Mouse (Mus musculus): ENCODE data around the gene P3h4. TPM values are rescaled to one million over a fixed set of nuclear protein-coding genes. Genes with fewer than 3 reads are reported as not detected.

Gene P3h4
- polyA plus RNA-seq, 1 experiment, result 115 TPM

DNA sequence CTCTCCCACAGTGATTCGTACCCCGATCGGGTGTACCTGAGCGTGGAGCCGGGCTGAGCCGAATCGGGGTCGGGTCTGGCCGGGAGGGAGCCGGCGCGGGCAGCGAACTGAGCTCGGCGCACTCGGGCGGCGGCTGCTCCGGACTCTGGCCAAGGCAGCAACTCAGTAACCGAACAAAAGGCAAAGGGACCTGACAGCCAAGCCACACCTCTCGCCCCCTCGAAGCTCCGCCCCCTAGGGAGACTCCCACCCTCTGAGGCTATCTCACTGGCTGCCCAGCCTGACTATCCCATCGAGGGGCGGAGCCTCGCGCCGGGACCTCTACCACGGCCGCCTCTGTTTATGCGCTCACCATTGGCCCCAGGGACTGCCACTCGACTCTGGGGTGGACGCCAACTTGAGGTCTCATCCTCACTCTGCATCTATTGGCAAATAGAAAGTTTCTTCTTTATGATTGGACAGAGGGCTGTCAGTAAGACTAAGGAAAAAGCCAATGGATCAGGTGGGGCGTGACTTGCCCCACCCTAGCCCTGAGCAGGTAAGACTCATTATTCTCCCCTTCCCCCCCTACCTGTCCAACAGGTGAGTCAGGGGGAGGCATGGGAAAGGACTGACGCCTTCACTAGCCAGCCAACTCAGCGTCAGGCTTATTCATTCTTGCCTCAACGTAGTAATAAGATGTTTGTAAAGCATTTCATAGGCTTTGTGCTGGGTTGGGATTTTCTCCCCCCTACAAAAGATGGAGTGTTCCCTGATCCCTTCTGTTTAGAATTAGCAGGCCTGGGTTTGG is 16.8 kb downstream of the P3h4 start, which contains the start of gene Jup:
Gene Jup (minus strand): TSS at position 164 of the 790 bp plus-strand sequence.
- Histone ChIP-seq H3K79me2 (ENCODE audit: control insufficient read depth, insufficient read depth) (peaks cover 44% of the 10 kb centered on the region), H3K4me2 (ENCODE audit: low read depth) (peak within 1 kb of the TSS; percentile 78), H3K27me3 (ENCODE audit: control insufficient read depth, insufficient read depth, insufficient read length) (no peaks in the 10 kb centered on the region), H3K4me3 (peak within 1 kb of the TSS; percentile 77), H3K36me3 (ENCODE audit: control insufficient read depth, insufficient read depth) (no peaks in the 10 kb centered on the region), H3ac (ENCODE audit: control insufficient read depth, insufficient read length) (peak within 1 kb of the TSS; percentile 16)
- TF ChIP-seq TCF12 (IDR thresholded peaks at IDR 0.05; ENCODE audit: insufficient read depth, poor library complexity, severe bottlenecking), result no peak
- TF ChIP-seq E2F4 (IDR thresholded peaks at IDR 0.05; ENCODE audit: insufficient read depth), result no peak
- TF ChIP-seq POLR2A (IDR thresholded peaks at IDR 0.05; ENCODE audit: insufficient read length, low read depth), result peak; percentile 99
- no peak for TF ChIP-seq MAX (IDR thresholded peaks at IDR 0.05; ENCODE audit: low read depth)
- peak; percentile 98 for TF ChIP-seq POLR2AphosphoS2 (IDR thresholded peaks at IDR 0.05; ENCODE audit: insufficient read length, low read depth)
- TF ChIP-seq REST (IDR thresholded peaks at IDR 0.05; ENCODE audit: insufficient read depth, insufficient read length), result no peak
- no peak for TF ChIP-seq SRF (IDR thresholded peaks at IDR 0.05; ENCODE audit: control insufficient read depth, insufficient read length, low read depth)
- TF ChIP-seq TCF3 (IDR thresholded peaks at IDR 0.05; ENCODE audit: insufficient read length, low read depth), result no peak
- TF ChIP-seq USF1 (IDR thresholded peaks at IDR 0.05; ENCODE audit: low read depth), result no peak
- no peak for TF ChIP-seq CEBPB (IDR thresholded peaks at IDR 0.05; ENCODE audit: insufficient read depth, poor library complexity, severe bottlenecking)
- peak in 2 of 3 experiments; percentile 19 to 20 for TF ChIP-seq MYOG (IDR thresholded peaks at IDR 0.05; ENCODE audit: control insufficient read depth in 1 of 3, insufficient read depth in 1 of 3, insufficient read length in 2 of 3, low read depth in 2 of 3)
- TF ChIP-seq MYOD1 (IDR thresholded peaks at IDR 0.05; ENCODE audit: control insufficient read depth in 1 of 3, insufficient read length in 2 of 3, low read depth in 2 of 3), result no peak

DNA sequence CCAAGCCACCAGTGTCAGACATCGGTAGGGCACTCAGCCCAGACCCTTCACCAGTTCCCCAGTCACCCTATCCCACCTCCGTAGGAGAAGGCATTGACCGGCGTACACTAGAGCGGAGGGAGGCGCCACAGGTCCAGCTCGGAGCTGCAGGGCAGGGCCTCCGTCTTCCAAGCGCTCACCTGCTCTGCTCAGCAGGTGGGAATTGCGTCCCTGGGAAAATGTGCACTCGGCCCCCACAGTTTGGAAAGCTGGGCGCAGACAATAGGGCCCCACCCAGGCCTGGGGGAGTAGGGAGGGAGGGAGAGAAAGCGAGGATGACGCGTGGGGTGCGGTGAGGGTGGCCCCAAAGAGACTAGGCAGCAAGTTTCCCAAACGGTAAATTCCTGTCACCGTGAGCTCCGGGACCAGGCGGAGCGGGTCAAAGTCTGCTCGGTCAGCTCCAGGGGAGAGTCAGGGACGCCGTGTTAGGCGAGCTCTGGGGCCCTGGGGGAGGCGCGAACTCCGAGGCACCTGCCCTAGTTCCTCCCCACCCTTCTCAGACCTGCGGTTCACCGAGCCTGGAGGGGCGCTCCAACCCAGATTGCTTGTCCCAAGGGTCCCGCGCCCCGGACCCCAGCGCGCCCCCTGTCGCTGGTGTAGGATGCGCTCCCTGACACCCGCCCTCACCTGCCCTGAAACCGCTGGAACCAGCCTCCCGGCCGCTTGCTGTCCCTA is 17.6 kb downstream of the P3h4 start:
- H3K79me2 ChIP-seq (ENCODE audit: control insufficient read depth, insufficient read depth), result peaks cover 52% of the 10 kb centered on the region
- H3K4me2 ChIP-seq (ENCODE audit: low read depth), result peak overlapping the region; percentile 78
- peak overlapping the region; percentile 77 for H3K4me3 ChIP-seq
- TF ChIP-seq MYOG (IDR thresholded peaks at IDR 0.05; ENCODE audit: control insufficient read depth in 1 of 3, insufficient read depth in 1 of 3, insufficient read length in 2 of 3, low read depth in 2 of 3), result no peak
- TF ChIP-seq MYOD1 (IDR thresholded peaks at IDR 0.05; ENCODE audit: control insufficient read depth in 1 of 3, insufficient read length in 2 of 3, low read depth in 2 of 3), result peak in 1 of 3 experiments; percentile 40
- no peak for TF ChIP-seq TCF12 (IDR thresholded peaks at IDR 0.05; ENCODE audit: insufficient read depth, poor library complexity, severe bottlenecking)
- TF ChIP-seq TCF3 (IDR thresholded peaks at IDR 0.05; ENCODE audit: insufficient read length, low read depth), result no peak
- no peak for TF ChIP-seq REST (IDR thresholded peaks at IDR 0.05; ENCODE audit: insufficient read depth, insufficient read length)
- H3ac ChIP-seq (ENCODE audit: control insufficient read depth, insufficient read length), result peak overlapping the region; percentile 16
- no peaks in the 10 kb centered on the region for H3K36me3 ChIP-seq (ENCODE audit: control insufficient read depth, insufficient read depth)
- no peaks in the 10 kb centered on the region for H3K27me3 ChIP-seq (ENCODE audit: control insufficient read depth, insufficient read depth, insufficient read length)

DNA sequence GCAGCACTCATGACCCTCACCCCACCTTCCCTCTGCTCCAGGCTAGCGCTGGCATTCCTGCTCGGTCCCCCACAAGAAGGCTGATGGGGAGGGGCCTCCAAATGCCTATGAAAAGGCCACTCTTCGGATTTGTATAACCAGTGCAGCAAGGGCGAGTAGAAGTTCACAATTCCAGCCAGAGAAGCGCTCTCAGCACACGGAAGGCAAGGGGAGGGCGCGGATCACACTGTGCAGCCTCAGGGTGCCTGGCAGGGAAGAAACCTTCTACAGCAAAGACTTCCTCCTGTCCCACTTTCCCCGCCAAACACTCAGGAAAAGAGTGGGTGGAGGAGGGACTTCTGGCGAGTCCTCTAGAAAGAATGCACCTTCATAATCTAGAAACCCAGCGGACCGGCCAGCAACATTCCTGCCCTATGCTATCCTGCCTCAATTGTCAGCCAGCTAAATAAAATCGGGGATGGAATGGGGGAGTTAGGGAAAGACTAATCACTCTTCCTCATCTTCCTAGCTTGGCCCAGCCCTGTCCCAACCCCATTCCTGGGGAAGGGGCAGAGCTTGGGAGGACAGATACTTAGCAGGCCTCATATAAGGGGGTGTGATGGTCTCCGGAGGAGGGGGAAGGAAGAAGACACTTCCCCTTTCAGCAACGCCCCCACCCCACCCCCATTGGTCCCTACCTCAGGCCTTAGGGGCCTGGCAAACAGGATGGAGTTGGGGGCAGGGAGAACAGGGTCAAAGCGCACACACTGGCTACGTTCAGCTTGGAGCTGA is 18.6 kb downstream of the P3h4 start:
- Histone ChIP-seq H3K27me3 (ENCODE audit: control insufficient read depth, insufficient read depth, insufficient read length) (no peaks in the 10 kb centered on the region), H3K4me2 (ENCODE audit: low read depth) (peak overlapping the region; percentile 78), H3K79me2 (ENCODE audit: control insufficient read depth, insufficient read depth) (peaks cover 56% of the 10 kb centered on the region), H3K36me3 (ENCODE audit: control insufficient read depth, insufficient read depth) (no peaks in the 10 kb centered on the region), H3K4me3 (peak overlapping the region; percentile 77), H3ac (ENCODE audit: control insufficient read depth, insufficient read length) (peak overlapping the region; percentile 16)
- TF ChIP-seq CEBPB (IDR thresholded peaks at IDR 0.05; ENCODE audit: insufficient read depth, poor library complexity, severe bottlenecking) (no peak), POLR2A (IDR thresholded peaks at IDR 0.05; ENCODE audit: insufficient read length, low read depth) (peak; percentile 21)

DNA sequence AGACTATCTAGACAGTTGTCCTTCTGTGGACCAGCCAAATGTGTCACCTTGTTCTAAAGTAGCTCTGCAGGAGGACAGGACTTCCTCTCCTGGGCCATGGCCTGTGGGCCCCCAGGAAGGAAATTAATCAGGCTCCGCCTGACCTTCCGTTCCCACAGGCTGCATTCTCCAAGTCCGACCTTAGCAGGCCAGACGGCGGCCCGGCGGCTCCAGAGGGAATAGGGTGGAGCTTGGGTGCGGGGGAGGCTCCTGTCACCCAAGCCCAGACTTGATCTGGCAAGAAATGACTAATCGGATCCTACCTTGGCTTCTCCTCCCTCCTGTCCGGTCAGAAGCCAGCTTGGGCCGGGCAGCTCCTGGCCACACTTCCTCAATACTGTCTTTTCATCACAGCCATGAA is 19.4 kb downstream of the P3h4 start:
- TF ChIP-seq TCF3 (IDR thresholded peaks at IDR 0.05; ENCODE audit: insufficient read length, low read depth), result no peak
- peak in 1 of 3 experiments; percentile 8 for TF ChIP-seq MYOG (IDR thresholded peaks at IDR 0.05; ENCODE audit: control insufficient read depth in 1 of 3, insufficient read depth in 1 of 3, insufficient read length in 2 of 3, low read depth in 2 of 3)
- TF ChIP-seq USF1 (IDR thresholded peaks at IDR 0.05; ENCODE audit: low read depth), result no peak
- H3K36me3 ChIP-seq (ENCODE audit: control insufficient read depth, insufficient read depth), result no peaks in the 10 kb centered on the region
- peaks cover 62% of the 10 kb centered on the region for H3K79me2 ChIP-seq (ENCODE audit: control insufficient read depth, insufficient read depth)
- no peaks in the 10 kb centered on the region for H3K27me3 ChIP-seq (ENCODE audit: control insufficient read depth, insufficient read depth, insufficient read length)
- peak overlapping the region; percentile 78 for H3K4me2 ChIP-seq (ENCODE audit: low read depth)
- H3K4me3 ChIP-seq, result peak overlapping the region; percentile 77
- H3ac ChIP-seq (ENCODE audit: control insufficient read depth, insufficient read length), result no peak overlapping the region
